Mouse (Mus musculus) spleen, adult 2 months (tissue): Measurements from ENCODE around the gene Cox4i2. TPM values are rescaled to one million over a fixed set of nuclear protein-coding genes. Genes with fewer than 3 reads are reported as not detected.

Source experiments
- DNase-seq, 2 experiments: peaks; one replicate each; pipeline versions ENCODE4 v3.0.0 to v3.0.0-alpha.2; 2012 to 2021; ENCODE audit warnings: low spot score in 2 of 2, low read depth in 1 of 2
- H3K27ac ChIP-seq: fragments of 200-500 bp; 2 replicates; pipeline ENCODE4 v1.5.1; 2012; ENCODE audit warnings: low read length, inconsistent platforms; ENCODE audit not compliant: insufficient read depth
- H3K27me3 ChIP-seq: fragments of 200-500 bp; 2 replicates; pipeline ENCODE4 v1.6.1; 2012; ENCODE audit warnings: mild to moderate bottlenecking, moderate library complexity, low read length, inconsistent platforms; ENCODE audit not compliant: control insufficient read depth, insufficient read depth
- H3K36me3 ChIP-seq: fragments of 200-500 bp; 2 replicates; pipeline ENCODE4 v1.6.1; 2012; ENCODE audit warnings: mild to moderate bottlenecking, low read length, inconsistent platforms; ENCODE audit not compliant: control insufficient read depth, insufficient read depth
- H3K4me1 ChIP-seq: fragments of 200-500 bp; 2 replicates; pipeline ENCODE4 v1.6.1; 2011; ENCODE audit warnings: inconsistent platforms; ENCODE audit not compliant: control insufficient read depth, insufficient read depth, insufficient read length
- H3K4me3 ChIP-seq: fragments of 200-500 bp; 2 replicates; pipeline ENCODE4 v1.5.1; 2011; ENCODE audit warnings: mild to moderate bottlenecking, inconsistent platforms; ENCODE audit not compliant: insufficient read depth, insufficient read length; ENCODE audit errors: extremely low read depth
- CTCF ChIP-seq: fragments of 200-500 bp; IDR thresholded peaks from 2 replicates; pipeline ENCODE4 v1.5.1; 2011; ENCODE audit warnings: mild to moderate bottlenecking, inconsistent platforms; ENCODE audit not compliant: insufficient read depth, insufficient read length, insufficient replicate concordance; ENCODE audit errors: extremely low read depth
- POLR2A ChIP-seq: fragments of 200-500 bp; IDR thresholded peaks from 2 replicates; pipeline ENCODE4 v1.6.1; 2011; ENCODE audit warnings: low read depth, low read length, inconsistent platforms
- WGBS: fragments of 180-500 bp; shearing (Covaris S2); methylation state at CpG from one replicate; pipeline ENCODE4 v1.1.7; 2018; 5-methylcytosine and 5-hydroxymethylcytosine counted together
- polyA plus RNA-seq: library from polyadenylated mRNA; depleted of rRNA; stranded (reverse); fragments of >200 nt; gene quantifications from 2 replicates; pipeline ENCODE4 v1.2.3, GENCODE M21; 2012

Gene Cox4i2
- polyA plus RNA-seq, 1 experiment, result 0.56 TPM

- Histone ChIP-seq H3K4me1 (peaks cover 14% of the 10 kb centered on the region), H3K27ac (no peak overlapping the region), H3K36me3 (no peaks in the 10 kb centered on the region), H3K27me3 (no peaks in the 10 kb centered on the region), H3K4me3 (no peak overlapping the region)
- DNase-seq, result no peak
- 85% methylated on average over 2 of the region's 2 CpGs for WGBS
- TF ChIP-seq POLR2A (no peak), CTCF (no peak)
These were observed 22.5 kb downstream of the Cox4i2 start for GRCm38 (mm10) chr2:152776435-152776834.

GRCm38 (mm10) chr2:152777081-152777480, 23.1 kb downstream of the Cox4i2 start:
- Histone ChIP-seq H3K4me3 (no peak overlapping the region), H3K36me3 (no peaks in the 10 kb centered on the region), H3K27me3 (no peaks in the 10 kb centered on the region), H3K27ac (no peak overlapping the region), H3K4me1 (peaks cover 14% of the 10 kb centered on the region)
- no peak for DNase-seq
- 93% methylated on average over 3 of the region's 3 CpGs for WGBS
- no peak for TF ChIP-seq CTCF
- TF ChIP-seq POLR2A, result no peak

DNA sequence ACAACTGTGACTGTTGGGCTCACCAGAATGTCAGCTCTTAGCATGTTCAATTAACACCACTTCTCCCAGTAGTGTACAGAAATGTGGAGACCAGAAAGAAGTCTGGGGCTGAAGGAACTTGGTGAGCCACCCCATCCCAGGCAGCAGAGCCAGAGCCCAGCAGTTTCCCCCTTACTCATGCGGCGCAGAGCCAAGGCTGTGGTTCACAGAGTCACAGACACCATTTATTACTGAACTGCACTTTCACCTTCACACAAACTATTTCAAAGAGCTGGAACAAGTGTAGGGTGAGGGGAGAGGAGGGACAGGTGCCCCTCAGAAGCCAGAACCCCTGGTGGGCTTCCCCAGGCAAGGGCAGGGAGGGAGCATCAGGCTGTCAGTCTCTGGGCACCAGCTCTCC, 26.5 kb downstream of the Cox4i2 start:
- H3K4me1 ChIP-seq, result peaks cover 7% of the 10 kb centered on the region; the same call in 1 of the 2 replicates
- no peaks in the 10 kb centered on the region for H3K36me3 ChIP-seq
- WGBS, result 83% methylated on average over 2 of the region's 2 CpGs
- H3K27ac ChIP-seq, result no peak overlapping the region
- H3K4me3 ChIP-seq, result no peak overlapping the region
- no peak for DNase-seq
- H3K27me3 ChIP-seq, result no peaks in the 10 kb centered on the region
- TF ChIP-seq POLR2A (no peak), CTCF (no peak)

- TF ChIP-seq CTCF (no peak), POLR2A (no peak)
- Histone ChIP-seq H3K27me3 (no peaks in the 10 kb centered on the region), H3K4me3 (no peak overlapping the region), H3K36me3 (no peaks in the 10 kb centered on the region), H3K4me1 (peaks cover 4% of the 10 kb centered on the region; the same call in 1 of the 2 replicates), H3K27ac (0 out of 2 replicates have a peak overlapping the region, but pooled peaks have one; percentile 13)
- DNase-seq, result no peak
- 76% methylated on average over 3 of the region's 3 CpGs for WGBS
These were observed 27.2 kb downstream of the Cox4i2 start for GRCm38 (mm10) chr2:152781031-152781711.

- H3K4me1 ChIP-seq, result peaks cover 4% of the 10 kb centered on the region; the same call in 1 of the 2 replicates
- no peak for DNase-seq
- WGBS, result 84% methylated on average over 5 of the region's 5 CpGs
- H3K36me3 ChIP-seq, result no peaks in the 10 kb centered on the region
- no peak overlapping the region for H3K4me3 ChIP-seq
- no peaks in the 10 kb centered on the region for H3K27me3 ChIP-seq
- TF ChIP-seq CTCF, result no peak
- TF ChIP-seq POLR2A, result no peak
- H3K27ac ChIP-seq, result no peak overlapping the region
These were observed 28.7 kb downstream of the Cox4i2 start for GRCm38 (mm10) chr2:152782656-152783055.

DNA sequence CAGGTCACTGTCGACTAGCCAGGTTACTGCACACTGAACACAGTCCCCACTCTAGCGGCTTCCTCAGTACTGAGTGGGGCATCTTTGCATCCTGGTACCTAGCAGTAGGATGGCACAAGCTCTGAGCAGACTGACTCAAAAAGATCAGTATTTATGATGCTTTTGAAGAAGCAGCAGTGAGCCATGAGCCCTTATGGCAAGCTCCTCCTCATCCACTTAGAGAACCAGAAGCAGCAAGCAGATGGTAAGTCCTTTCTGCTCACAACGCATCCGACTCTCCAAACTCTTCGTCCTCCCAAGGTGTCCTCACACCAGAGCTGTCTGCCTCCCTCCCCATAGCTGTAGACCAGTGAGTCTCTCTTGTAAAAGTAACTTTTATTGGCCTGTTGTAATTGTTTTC, 29.3 kb downstream of the Cox4i2 start:
- TF ChIP-seq POLR2A, result no peak
- no peak for TF ChIP-seq CTCF
- Histone ChIP-seq H3K4me1 (peaks cover 4% of the 10 kb centered on the region; the same call in 1 of the 2 replicates), H3K36me3 (no peaks in the 10 kb centered on the region), H3K4me3 (no peak overlapping the region), H3K27me3 (no peaks in the 10 kb centered on the region), H3K27ac (no peak overlapping the region)
- 94% methylated on average over 5 of the region's 5 CpGs for WGBS
- DNase-seq, result no peak

DNA sequence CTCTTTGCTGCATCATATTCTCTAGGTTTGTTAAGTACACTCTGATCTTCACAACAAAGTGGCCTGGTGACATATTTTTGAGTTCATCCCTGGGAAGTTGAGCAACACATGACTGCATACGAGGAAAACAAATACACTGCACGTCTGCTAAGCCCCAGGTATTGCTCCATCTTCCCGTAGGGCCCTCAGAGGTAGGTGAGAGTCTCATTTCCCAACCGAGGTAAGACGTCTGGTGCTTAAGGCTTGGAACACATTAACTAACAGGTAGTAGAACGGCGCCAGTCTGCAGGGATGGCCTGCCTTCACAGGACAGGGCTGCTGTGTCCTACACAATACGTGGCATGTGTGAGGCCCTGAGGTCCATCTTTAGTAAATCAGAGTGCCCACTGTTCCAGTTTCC, 30.7 kb downstream of the Cox4i2 start:
- DNase-seq, result no peak
- TF ChIP-seq POLR2A (no peak), CTCF (no peak)
- Histone ChIP-seq H3K27me3 (no peaks in the 10 kb centered on the region), H3K27ac (no peak overlapping the region), H3K36me3 (no peaks in the 10 kb centered on the region), H3K4me1 (peaks cover 13% of the 10 kb centered on the region), H3K4me3 (no peak overlapping the region)
- WGBS, result 89% methylated on average over 8 of the region's 8 CpGs
